In genomic region chr1:86152618-86153017, GRCm38 (mm10) we compare ENCODE assay signal across 13 mouse cellular contexts. TPM values are rescaled to one million over a fixed set of nuclear protein-coding genes. Genes with fewer than 3 reads are reported as not detected.
DNase-seq lines count a peak whose midpoint lies in the region; ATAC-seq and TF ChIP-seq lines count a peak whose summit lies in the region.
"Had no signal": no experiment of that assay in that cellular context is flagged by ENCODE, and none has a peak within 500 bp of the region (broad histone marks: within the 10 kb centered on the region; RNA-seq: fewer than 3 reads in every experiment).

No protein-coding gene starts in this region.

- no peak for ATAC-seq in liver, embryonic 12.5 days

- H3K27ac ChIP-seq in liver, adult 2 months (replicated peaks; ENCODE audit: insufficient read depth, low read depth, low read length): no peak overlapping the region
- H3K27ac ChIP-seq in liver, embryonic 12.5 days: no peak overlapping the region
- no peak overlapping the region for H3K27ac ChIP-seq in MEL (ENCODE audit: control insufficient read depth, low read depth, low read length)
- H3K27ac ChIP-seq: neural tube, embryonic 15.5 days had no signal

- TF ChIP-seq POLR2A in liver, adult 2 months (IDR thresholded peaks at IDR 0.05; ENCODE audit: extremely low read depth, insufficient read depth, low read length): no peak
- TF ChIP-seq POLR2A in MEL (IDR thresholded peaks at IDR 0.05; ENCODE audit: control insufficient read depth in 1 of 2, insufficient read depth in 1 of 2, low read depth in 1 of 2, low read length in 2 of 2, poor library complexity in 1 of 2): no peak

- H3K4me3 ChIP-seq in liver, adult 2 months (ENCODE audit: insufficient read depth, low read depth, low read length): no peak overlapping the region
- no peak overlapping the region for H3K4me3 ChIP-seq in liver, embryonic 12.5 days
- no peak overlapping the region for H3K4me3 ChIP-seq in MEL (ENCODE audit: control insufficient read depth in 1 of 2, insufficient read depth in 1 of 2, low read depth in 2 of 2, low read length in 2 of 2)
- H3K4me3 ChIP-seq: megakaryocyte, embryonic 14.5 days; neural tube, embryonic 15.5 days had no signal

- TF ChIP-seq CTCF in liver, adult 2 months (IDR thresholded peaks at IDR 0.05; ENCODE audit: low read depth, low read length): peak; percentile 58; the same call in 1 of the 2 replicates
- TF ChIP-seq CTCF in MEL (IDR thresholded peaks at IDR 0.05 in 2 of 3, conservative IDR thresholded peaks at IDR 0.05 in 1 of 3; ENCODE audit: control insufficient read depth in 1 of 3, insufficient read depth in 1 of 3, low read depth in 2 of 3, low read length in 3 of 3, poor library complexity in 1 of 3, severe bottlenecking in 1 of 3): peak; percentile 59 to 71 (median 68)

- TF ChIP-seq RAD21 in MEL (IDR thresholded peaks at IDR 0.05; ENCODE audit: low read depth, low read length): peak; percentile 52

- peak; percentile 13 for DNase-seq in cerebellum, adult 9-10 months
- DNase-seq in cerebellum, postnatal 25 days: no peak
- DNase-seq in liver, adult 2 months (ENCODE audit: extremely low read depth, low read depth, low spot score): peak; percentile 31
- peak; percentile 62 for DNase-seq in MEL (ENCODE audit: low read depth, low spot score)
- peak; percentile 21 for DNase-seq in retina, embryonic 14.5 days (ENCODE audit: low spot score)
- no peak for DNase-seq in Muller cell, postnatal 12 days (ENCODE audit: inconsistent ontology term)
- no peak for DNase-seq in adrenal gland, adult 18-20 months (ENCODE audit: low spot score in 2 of 2)
- DNase-seq: embryo, embryonic 11 days; kidney, adult 11 months had no signal

- no peaks in the 10 kb centered on the region for H3K79me2 ChIP-seq in liver, adult 2 months (ENCODE audit: control insufficient read depth, insufficient read depth, low read length)
- H3K79me2 ChIP-seq in MEL (ENCODE audit: control insufficient read depth, insufficient read depth, low read length, poor library complexity): no peaks in the 10 kb centered on the region; the same call in 1 of the 2 replicates

- H3K27me3 ChIP-seq in liver, adult 2 months (ENCODE audit: control insufficient read depth, insufficient read depth, low read length): no peaks in the 10 kb centered on the region
- no peaks in the 10 kb centered on the region for H3K27me3 ChIP-seq in liver, embryonic 12.5 days (replicated peaks)
- no peaks in the 10 kb centered on the region for H3K27me3 ChIP-seq in MEL (ENCODE audit: control insufficient read depth in 1 of 2, insufficient read depth in 2 of 2, low read length in 2 of 2)
- H3K27me3 ChIP-seq: neural tube, embryonic 15.5 days had no signal

- no peaks in the 10 kb centered on the region for H3K9me3 ChIP-seq in liver, embryonic 12.5 days (replicated peaks)
- H3K9me3 ChIP-seq in MEL (replicated peaks; ENCODE audit: insufficient read depth, low read length): no peaks in the 10 kb centered on the region
- H3K9me3 ChIP-seq: megakaryocyte, embryonic 14.5 days; neural tube, embryonic 15.5 days had no signal

- TF ChIP-seq EP300 in MEL (IDR thresholded peaks at IDR 0.05; ENCODE audit: low read depth in 1 of 2, low read length in 2 of 2): no peak

- no peaks in the 10 kb centered on the region for H3K36me3 ChIP-seq in liver, adult 2 months (ENCODE audit: control insufficient read depth, insufficient read depth, low read length)
- peaks cover 7% of the 10 kb centered on the region for H3K36me3 ChIP-seq in liver, embryonic 12.5 days
- H3K36me3 ChIP-seq in MEL (ENCODE audit: control insufficient read depth in 1 of 2, insufficient read depth in 2 of 2, low read length in 2 of 2): peaks cover 0 to 5% of the 10 kb centered on the region in 2 experiments; a peak in 2 of 4 replicates

- no peak overlapping the region for H3K4me2 ChIP-seq in liver, embryonic 12.5 days
- H3K4me2 ChIP-seq: neural tube, embryonic 15.5 days had no signal

- H3K4me1 ChIP-seq in liver, adult 2 months (ENCODE audit: control insufficient read depth, insufficient read depth, low read length): peaks cover 8% of the 10 kb centered on the region; the same call in 1 of the 2 replicates
- H3K4me1 ChIP-seq in liver, embryonic 12.5 days: peaks cover 39% of the 10 kb centered on the region
- peaks cover 3 to 7% of the 10 kb centered on the region in 2 experiments; a peak in 2 of 4 replicates for H3K4me1 ChIP-seq in MEL (ENCODE audit: control insufficient read depth in 1 of 2, insufficient read depth in 2 of 2, low read length in 2 of 2)

- 88% methylated on average over 1 of the region's 1 CpGs for WGBS in liver, adult 2 months
- 83% methylated on average over 1 of the region's 1 CpGs for WGBS in liver, embryonic 12.5 days (ENCODE audit: insufficient replicate concordance)

- no peak overlapping the region for H3K9ac ChIP-seq in liver, adult 2 months (ENCODE audit: low read depth, low read length)
- H3K9ac ChIP-seq in liver, embryonic 12.5 days: no peak overlapping the region
- H3K9ac ChIP-seq in MEL (ENCODE audit: control insufficient read depth, low read depth, low read length, poor library complexity, severe bottlenecking): no peak overlapping the region
- H3K9ac ChIP-seq: neural tube, embryonic 15.5 days had no signal

TF ChIP-seq in MEL, 35 proteins besides CTCF, POLR2A, EP300 and RAD21:
- TF ChIP-seq JUND (IDR thresholded peaks at IDR 0.05; ENCODE audit: low read depth, low read length): no peak
- TF ChIP-seq SMC3 (IDR thresholded peaks at IDR 0.05; ENCODE audit: low read depth, low read length): peak; percentile 55
- TF ChIP-seq ZC3H11A (IDR thresholded peaks at IDR 0.05; ENCODE audit: low read depth, low read length): peak; percentile 39
TF ChIP-seq in MEL: peak in this region for 2.

RNA-seq across cellular contexts. Expression of gene Armc9, which starts 2.0 kb away (rescaled TPM):
- 4.3 and 4.4 TPM in 2 replicates for total RNA-seq in liver, adult 2 months (2014; rRNA removed)
- 2.6 and 3.2 TPM in 2 replicates for polyA plus RNA-seq in liver, adult 2 months (2012; rRNA removed)
- 15.2 and 16.9 TPM in 2 replicates for polyA plus RNA-seq in liver, embryonic 12.5 days (2016; fragmentation: Nextera tagmentation; extraction: Ambion mirVana)
- total RNA-seq in MEL (2012; rRNA removed): 5.9 and 7.2 TPM in 2 replicates
- polyA plus RNA-seq in MEL (2012; ENCODE audit: insufficient read depth in 1 of 2, insufficient read length in 2 of 2, low read depth in 1 of 2, low replicate concordance in 2 of 2, missing spikeins in 1 of 2): 10 to 100 TPM in 1 of 2 experiments, not detected in 1; 12.0 TPM
- total RNA-seq in adrenal gland, adult 18-20 months (2021): 1 to 10 TPM; 6.4 to 7.2 TPM

RNA-seq across cellular contexts. Expression of gene Gm21972, which starts 19.2 kb away (rescaled TPM):
- total RNA-seq in liver, adult 2 months (2014; rRNA removed): not detected in 2 replicates
- 0.39 TPM in 1 of 2 replicates, not detected in the other for polyA plus RNA-seq in liver, adult 2 months (2012; rRNA removed)
- polyA plus RNA-seq in liver, embryonic 12.5 days (2016; fragmentation: Nextera tagmentation; extraction: Ambion mirVana): 0.30 TPM in 1 of 2 replicates, not detected in the other
- total RNA-seq in MEL (2012; rRNA removed): 0.26 and 0.65 TPM in 2 replicates
- 10 to 100 TPM in 1 of 2 experiments, not detected in 1; 52.7 TPM for polyA plus RNA-seq in MEL (2012; ENCODE audit: insufficient read depth in 1 of 2, insufficient read length in 2 of 2, low read depth in 1 of 2, low replicate concordance in 2 of 2, missing spikeins in 1 of 2)
- total RNA-seq in adrenal gland, adult 18-20 months (2021): 1 to 10 TPM; 2.4 to 4.0 TPM
- polyA plus RNA-seq: heart, embryonic 14.5 days had no signal

RNA-seq across cellular contexts. Expression of gene Htr2b, which starts 40.8 kb away (rescaled TPM):
- not detected in 2 replicates for total RNA-seq in liver, adult 2 months (2014; rRNA removed)
- not detected in 2 replicates for polyA plus RNA-seq in liver, adult 2 months (2012; rRNA removed)
- polyA plus RNA-seq in liver, embryonic 12.5 days (2016; fragmentation: Nextera tagmentation; extraction: Ambion mirVana): 0.26 and 0.51 TPM in 2 replicates
- total RNA-seq in MEL (2012; rRNA removed): 0.07 and 0.15 TPM in 2 replicates
- under 1 TPM in 1 of 2 experiments, not detected in 1; 0.22 TPM for polyA plus RNA-seq in MEL (2012; ENCODE audit: insufficient read depth in 1 of 2, insufficient read length in 2 of 2, low read depth in 1 of 2, low replicate concordance in 2 of 2, missing spikeins in 1 of 2)
- total RNA-seq in adrenal gland, adult 18-20 months (2021): under 1 TPM; 0.20 to 0.22 TPM

Comparison
In these comparisons a context has a peak if more than half of its experiments do, and no peak if none do; other contexts are left out.
1. DNase-seq: peak in cerebellum, adult 9-10 months (single experiment), liver, adult 2 months (single experiment), MEL (single experiment) and retina, embryonic 14.5 days (single experiment); none in cerebellum, postnatal 25 days (0 of 2), Muller cell, postnatal 12 days (single experiment) and adrenal gland, adult 18-20 months (0 of 2).